Mouse (Mus musculus): ENCODE measurements at regions not wholly inside any gene's neighbourhood (a gene's known extent, or its start where the extent isn't known, plus 50 kb on each side); places are given as distances from the start of the nearest gene placed in this dataset.
"Not testable (repeated sequence)": the region's sequence is repeated elsewhere in the genome, so short reads cannot be mapped to it uniquely, and the experiment has no call there.

DNA sequence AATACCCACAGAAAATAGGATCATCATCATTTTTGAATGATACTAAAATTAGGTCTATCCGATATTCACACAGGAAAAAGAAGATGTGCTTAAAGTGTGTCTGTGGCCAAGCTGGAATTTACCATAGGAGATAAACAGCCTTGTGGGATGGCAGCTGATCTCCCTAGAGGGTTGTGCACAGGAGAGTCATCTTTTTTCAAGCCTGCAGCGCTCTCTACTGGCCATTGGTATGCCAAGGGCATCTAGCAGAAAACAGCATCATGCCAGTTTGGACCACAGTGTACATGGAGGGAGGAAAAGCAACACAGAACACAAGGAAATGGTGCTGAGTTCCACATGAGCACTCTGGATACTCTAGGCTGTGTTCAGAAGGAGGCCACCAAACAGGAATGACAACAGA lies 74.1 kb upstream of the Diaph3 start:
- DNase-seq (ENCODE audit: extremely low read depth, low read depth): peak; percentile 43

DNA sequence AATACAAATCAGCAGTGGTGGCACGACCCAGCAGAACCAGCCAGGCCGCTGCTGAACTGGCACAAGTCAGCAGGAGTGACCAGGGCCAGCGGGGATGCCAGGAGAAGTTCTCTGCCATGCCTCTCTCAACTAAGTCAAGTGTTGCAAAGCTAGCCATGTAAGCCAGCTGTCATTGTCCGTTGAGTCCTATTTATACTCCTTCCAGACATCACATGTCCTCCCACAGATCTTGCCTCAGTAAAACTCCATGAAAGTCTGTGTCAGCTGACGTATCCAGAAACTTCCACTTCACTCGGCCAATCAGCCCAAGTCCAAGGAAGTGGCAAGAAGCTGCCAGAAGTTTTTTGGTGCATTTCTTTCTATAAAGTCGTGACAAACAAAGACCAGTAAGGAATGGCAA lies 76.0 kb upstream of the Diaph3 start:
- DNase-seq (ENCODE audit: extremely low read depth, low read depth): no peak

DNA sequence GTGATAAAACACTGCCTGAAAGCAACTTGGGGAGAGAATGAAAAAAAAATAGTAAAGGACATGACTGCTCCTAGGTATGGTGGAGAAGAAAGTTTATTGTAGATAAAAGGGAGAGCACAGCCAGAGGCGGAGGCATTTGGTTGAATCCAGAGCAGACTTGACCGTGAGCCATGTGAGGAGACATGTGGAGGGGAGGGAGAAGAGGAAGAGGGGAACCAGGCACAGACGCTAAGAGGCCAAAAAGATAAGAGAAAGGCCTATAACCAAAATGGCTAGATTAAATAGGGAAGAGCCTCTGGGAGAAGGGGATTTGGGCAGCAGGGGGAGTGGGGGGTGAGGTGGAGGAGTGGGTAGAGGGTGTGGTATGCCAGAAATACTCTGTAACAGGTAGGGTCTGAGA lies 78.9 kb upstream of the Diaph3 start:
- DNase-seq (ENCODE audit: extremely low read depth, low read depth): peak; percentile 14

DNA sequence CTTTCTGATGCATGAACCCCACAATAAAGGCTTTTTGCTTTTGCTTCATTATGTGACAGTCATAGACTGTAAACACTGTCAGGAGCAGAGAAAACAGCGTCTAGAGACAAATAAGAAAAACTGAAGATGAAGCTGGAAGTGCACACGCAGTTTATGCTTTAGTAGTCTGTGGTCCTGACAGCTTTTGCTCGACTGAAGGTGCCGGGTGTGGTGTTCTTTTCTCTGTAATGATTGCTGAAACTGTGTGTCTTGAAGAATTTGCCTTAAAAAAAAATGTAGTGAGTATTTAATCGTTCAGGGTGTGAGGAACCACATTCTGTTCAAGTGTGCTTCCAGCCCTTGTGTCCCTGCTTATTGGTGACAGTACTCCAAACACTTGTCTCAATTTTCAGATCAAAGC lies 83.8 kb upstream of the Diaph3 start:
- no peak for DNase-seq (ENCODE audit: extremely low read depth, low read depth)

DNA sequence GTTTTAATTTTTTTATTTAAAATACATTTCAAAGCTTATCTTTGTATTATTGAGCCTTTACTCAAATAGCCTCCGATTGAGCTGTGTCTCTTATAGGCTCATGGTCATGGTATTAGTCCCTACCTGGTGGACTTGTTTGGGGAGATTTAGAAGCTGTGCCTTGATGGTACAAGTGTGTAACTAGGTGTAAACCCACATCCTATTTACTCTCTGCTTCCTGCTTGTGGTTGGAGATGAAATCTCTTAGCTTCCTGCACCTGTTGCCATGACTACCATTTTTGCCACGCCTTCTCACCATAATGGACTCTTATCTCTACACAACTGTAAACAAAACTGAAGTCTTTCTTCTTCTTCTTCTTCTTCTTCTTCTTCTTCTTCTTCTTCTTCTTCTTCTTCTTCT lies 108.2 kb upstream of the Diaph3 start:
- DNase-seq (ENCODE audit: extremely low read depth, low read depth): no peak

DNA sequence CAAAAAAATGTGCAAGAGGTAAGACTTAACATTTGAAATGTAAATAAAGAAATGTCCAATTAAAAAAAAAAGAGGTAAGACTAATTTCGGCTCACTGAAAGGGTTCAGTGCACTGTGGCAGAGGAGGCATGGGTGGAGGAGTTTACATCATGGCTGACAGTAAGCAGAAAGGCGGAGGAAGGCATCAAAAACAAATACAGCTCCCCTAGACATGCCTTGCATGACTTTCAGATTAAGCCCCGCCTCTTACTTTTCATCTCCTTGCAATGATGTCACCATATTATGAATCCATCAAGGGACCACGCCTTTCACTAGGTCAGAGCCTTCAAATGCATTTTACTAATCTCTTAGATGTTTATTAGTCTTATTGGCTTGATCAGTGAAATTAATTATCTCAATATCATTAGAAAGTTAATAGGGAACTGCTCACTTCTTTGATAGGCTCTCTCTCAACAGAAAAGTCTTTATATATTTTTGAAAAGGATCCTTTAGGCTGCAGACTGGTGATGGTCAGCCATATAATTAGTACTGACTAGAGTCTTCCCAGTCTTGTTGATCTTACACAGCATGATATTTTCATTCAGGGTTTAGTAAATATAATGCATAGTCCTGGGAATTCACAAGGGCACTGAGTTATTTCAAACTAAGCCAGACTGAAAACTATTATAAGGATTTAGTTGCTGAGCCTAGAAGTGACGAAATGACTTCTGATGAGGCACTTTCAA lies 114.6 kb upstream of the Diaph3 start:
- no peak for DNase-seq (ENCODE audit: extremely low read depth, low read depth)

DNA sequence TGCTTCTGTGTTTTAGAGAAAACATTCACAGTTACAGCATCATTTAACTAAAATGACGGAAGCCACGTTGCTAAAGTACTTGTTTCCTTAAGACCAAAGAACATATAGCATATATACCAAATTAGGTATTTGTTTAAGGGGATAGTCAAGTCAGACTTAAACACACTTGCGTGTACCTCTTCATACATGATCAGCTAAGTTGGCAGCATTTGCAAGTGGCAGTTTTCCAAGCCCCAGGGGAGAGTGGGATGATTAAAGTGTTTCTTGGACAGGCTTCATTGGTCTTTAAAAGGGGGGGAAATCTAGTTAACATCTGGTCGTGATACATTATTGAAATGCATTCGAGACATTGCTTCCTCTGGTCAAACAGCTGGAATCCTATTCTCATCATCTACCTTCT lies 120.7 kb upstream of the Diaph3 start:
- no peak for DNase-seq (ENCODE audit: extremely low read depth, low read depth)

DNA sequence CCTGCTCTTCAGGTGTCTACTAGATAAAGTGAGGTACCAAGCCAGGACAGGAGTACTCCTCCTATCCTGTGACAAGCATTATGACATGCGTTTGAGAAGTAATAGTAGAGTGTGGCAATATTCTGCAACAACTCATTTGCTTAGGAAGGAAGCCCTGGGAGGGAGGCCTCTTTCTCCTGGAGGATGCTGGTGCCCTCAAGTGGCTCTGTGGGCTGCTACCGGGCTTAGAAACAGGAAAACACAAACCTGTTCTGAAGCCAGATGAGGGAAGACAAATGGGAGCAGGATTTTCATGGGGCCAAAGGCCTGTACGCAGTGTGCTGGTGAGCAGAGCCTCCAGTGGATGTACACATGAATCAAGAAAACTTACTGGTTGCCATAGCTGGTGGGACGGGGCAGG lies 123.8 kb upstream of the Diaph3 start:
- DNase-seq (ENCODE audit: extremely low read depth, low read depth): no peak

DNA sequence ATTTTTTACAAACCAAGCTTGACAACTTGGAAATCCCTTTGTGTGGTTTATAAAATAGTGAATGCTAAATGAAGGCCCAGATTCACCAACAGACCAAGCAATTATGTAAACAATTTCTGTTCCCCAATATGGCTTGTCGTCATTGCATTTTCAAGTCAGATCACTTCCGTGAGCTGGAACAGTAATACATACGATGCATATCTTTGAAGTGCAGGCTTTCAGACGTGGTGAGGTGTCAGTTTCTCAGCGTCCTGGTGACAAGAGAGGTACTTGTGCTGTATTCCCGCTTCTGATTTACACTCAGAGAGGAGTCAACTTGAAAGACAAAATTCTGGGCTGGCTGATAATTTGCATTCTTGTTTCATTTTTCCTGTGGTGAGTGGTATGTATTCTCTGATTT lies 125.3 kb upstream of the Diaph3 start:
- no peak for DNase-seq (ENCODE audit: extremely low read depth, low read depth)

DNA sequence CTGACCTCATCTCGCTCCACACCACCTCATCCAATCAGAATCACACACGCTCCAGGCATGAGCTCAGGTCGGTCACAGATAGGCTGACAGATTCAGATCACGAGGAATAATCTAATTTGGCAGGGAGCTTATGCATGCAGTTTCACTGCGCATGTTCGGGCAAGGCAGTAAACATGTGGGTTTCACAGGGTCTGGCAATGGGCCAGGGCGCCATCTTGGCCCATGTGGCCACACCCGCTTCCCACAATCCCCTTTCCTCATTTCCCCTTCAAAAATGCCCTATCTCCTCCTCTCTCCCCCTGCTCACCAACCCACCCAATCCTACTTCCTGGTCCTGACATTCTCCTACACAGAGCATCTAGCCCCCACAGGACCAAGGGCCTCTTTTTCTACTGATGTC lies 127.2 kb upstream of the Tdrd3 start:
- not testable (repeated sequence) for DNase-seq (ENCODE audit: extremely low read depth, low read depth)

DNA sequence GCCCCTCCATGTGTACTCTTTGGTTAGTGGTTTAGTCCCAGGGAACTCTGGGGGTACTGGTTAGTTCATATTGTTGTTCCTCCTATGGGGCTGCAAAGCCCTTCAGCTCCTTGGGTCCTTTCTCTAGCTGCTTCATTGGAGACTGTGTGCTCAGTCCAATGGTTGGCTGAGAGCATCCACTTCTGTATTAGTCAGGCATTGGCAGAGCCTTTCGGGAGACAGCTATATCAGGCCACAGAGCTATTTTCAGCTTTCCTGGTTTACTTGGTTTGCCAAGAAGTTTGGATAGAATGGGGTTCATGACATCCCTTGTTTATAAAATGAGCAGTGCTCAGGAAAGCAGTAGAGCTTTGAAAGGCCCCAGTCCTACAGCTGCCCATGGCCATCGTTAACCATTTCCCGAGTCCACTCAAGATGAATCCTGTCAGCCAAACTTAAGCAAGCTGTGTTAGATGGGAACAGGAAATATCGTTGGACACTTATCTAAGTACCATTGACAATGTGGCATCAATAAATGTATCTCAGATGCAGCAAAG lies 126.7 kb upstream of the Tdrd3 start:
- DNase-seq (ENCODE audit: extremely low read depth, low read depth): no peak

DNA sequence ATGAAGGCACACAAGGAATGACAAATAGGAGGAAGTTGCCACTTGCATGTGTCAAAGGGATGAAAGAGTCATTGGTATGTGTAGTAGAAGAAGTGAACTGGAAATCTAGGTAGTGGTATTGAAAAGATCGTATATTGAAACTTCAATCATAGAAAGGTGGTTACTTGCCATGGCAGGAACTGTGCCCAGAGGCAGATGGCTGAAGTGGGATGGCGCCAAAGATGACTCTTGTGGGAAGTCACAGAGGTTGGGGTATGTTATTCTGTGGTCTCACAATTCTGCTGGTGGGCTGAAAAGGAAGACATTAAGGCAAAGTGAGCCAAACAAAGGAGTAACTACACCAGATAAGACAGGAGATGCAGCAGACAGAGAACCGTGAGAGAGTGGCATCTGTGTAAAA lies 121.2 kb upstream of the Tdrd3 start:
- no peak for DNase-seq (ENCODE audit: extremely low read depth, low read depth)

DNA sequence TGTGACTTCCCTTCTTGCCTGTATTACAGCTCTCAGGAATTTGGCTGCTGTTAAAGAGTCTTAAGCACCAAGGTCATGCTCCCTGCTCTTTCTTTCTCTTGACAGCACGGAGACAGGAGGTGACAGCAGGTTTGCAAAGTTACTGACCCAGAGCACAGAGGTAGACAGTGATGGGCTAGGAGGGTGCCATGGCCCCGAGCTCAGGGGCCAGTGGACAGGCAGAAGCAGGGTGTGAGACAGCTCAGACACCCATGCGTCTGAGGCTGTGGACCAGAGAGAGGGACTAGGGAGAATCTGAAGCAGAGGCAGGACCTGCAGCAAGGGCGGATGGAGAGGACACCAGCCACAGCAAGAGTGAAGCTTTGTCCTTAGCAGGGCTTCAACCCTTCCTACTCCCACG lies 119.3 kb upstream of the Tdrd3 start:
- no peak for DNase-seq (ENCODE audit: extremely low read depth, low read depth)

DNA sequence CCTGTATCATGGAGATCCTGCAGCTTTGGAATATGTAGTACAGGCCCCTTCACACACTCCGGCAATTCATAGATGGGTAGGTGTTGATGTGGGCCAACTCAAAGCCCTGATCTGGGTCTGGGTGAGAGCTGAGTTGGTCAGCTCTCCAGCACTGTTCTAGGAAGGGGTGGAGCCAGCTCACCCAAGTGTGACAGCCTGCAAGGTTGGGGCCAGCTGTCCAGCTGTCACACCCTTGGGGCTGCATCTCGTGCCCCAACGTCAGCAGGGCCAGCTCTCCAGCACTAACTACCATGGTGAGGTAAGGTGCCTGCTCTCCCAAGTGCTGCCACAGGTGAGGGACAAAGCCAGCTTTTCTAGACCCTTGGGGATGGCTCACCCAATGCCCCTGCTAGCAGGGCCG lies 115.6 kb upstream of the Tdrd3 start:
- no peak for DNase-seq (ENCODE audit: extremely low read depth, low read depth)

DNA sequence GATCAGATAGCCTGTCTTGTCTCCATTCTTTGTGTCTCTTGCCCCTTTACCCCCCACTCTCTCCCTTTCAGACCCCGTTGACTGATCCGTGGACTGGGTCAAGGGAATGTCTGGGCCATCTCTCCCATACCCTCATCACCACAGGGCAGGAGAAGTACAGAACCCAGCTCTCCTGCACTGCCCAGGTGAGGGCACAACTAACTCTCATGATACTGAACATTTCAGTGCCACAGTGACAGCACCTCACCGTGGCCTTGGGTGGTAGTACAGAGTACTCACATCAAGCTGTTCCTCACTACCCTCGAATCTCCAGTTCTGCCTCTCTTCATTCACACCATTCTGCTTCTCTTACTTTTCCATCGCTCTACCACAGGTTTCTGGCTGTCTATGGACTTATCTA lies 114.9 kb upstream of the Tdrd3 start:
- no peak for DNase-seq (ENCODE audit: extremely low read depth, low read depth)

DNA sequence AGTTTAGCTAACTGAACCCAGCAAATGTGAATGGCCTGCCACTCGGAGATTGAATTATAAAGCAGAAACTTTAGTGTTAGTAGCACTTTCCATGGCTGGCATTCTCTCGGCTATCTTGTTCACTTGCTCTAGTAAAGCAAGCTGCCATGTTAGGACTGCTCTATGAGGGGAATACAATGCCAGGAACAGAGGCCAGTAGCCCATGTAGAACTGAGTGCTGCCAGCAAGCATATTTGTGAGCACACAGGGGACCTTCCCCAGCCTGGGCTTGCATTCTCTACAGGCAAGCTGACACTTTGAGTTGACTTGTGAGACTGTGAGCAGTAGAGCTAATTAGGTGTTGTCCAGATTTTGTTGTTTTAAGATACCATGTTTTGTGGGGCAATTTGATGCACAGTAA lies 111.0 kb upstream of the Tdrd3 start:
- no peak for DNase-seq (ENCODE audit: extremely low read depth, low read depth)

DNA sequence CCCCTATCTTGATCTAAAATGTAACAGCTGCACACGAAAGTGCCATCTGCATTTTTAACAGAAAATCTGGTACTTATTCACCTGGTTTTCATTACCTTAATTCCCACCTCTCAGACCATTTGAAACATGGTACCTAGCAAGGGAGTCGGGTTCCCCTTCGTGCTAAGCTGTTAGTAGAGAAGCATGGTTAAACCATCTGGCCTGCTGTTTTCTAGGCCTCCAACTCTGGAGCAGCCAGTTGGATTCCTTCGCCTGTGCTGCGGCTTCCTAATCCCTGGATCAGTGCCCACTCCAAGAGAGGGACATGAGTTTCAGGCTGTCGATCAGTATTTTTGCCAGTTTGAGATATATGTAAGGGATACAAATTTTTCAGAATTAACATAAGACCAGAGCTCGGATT lies 110.4 kb upstream of the Tdrd3 start:
- DNase-seq (ENCODE audit: extremely low read depth, low read depth): no peak

DNA sequence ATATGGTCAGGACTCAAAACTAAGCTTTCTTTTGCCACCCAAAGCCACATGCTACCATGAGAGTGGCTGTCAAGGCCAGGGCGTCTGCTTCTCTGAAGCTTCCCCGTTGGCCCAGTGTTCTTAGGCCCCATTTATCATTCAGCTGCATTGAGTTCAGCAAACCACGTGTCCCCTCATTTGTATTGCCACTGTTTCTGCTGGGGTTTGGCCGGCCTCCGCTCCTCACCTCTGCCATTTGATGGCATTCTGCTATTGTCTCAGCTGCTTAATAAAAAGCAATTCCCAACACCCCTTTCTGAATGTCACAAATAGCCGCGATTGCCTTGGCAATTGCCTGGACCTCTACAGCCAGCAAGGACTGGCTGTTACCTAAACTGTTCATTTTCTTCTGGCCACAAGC lies 108.4 kb upstream of the Tdrd3 start:
- DNase-seq (ENCODE audit: extremely low read depth, low read depth): no peak

DNA sequence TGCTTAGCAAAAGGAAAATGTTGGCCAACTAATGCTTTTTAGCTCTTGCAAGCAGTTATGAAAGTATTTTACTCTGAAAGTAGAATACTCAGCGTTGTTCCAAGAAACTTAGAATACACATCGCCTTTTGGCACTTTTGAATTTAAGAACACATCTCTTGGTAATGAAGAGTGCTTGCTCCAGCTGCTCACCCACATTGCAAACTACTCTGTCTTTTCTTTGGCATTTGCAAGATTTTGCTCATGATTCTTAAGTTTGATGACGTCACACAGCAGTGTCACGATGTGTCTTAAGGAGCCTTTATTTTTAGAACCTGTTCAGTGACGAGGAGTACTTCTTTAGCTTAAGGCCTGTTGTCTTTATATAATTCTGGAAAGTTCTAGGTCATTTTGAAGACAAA lies 104.1 kb upstream of the Tdrd3 start:
- no peak for DNase-seq (ENCODE audit: extremely low read depth, low read depth)

DNA sequence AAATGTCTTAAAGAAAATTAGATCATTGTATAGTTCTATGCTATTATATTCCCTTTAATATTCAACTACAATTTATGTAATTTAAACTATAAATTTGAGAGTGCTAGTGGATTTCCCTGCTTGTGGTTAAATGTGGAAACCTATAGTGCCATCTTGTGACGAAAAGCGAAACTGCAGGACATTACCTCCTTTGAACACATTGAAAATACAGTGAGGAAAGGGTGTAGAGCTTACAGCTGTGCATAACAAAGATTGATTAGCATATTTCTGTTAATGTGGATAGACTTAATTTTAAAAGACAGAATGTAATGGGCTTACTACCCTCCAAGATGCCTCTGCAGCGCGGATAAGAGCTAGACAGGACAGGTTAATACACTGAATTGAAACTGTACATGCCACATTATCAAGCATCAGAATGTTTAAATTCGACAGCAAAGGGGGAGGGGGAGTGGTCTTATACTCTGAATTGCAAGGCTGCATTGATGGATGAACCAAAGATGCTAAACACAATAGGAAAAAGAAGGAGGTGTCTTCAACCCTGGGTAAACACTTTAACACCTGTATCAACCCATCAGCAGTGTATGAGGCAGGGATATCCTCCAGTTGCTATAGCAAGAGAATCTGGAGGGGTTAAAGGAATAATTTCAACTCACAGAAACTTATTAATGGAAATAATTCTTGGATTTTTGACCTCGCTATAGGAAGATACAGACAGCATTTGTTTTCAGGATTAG lies 101.3 kb upstream of the Tdrd3 start:
- DNase-seq (ENCODE audit: extremely low read depth, low read depth): peak; percentile 41

DNA sequence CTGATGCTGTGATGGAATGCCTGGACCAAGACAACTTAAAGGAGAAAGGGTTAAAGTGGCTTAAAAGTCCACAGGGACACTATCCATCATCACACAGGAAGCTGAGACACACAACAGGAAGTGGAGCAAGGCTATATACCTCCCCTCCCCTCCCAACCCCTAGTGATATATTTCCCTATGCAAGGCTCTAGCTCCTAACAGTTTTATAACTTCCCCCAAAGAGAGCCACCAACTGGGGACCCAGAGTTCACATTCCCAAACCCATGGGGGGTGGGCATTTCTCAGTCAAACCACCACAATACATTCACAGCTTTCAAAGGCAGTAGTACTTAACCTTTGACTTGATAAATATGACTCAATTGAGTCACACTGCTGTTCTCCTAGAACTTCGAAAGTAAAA lies 88.6 kb upstream of the Tdrd3 start:
- DNase-seq (ENCODE audit: extremely low read depth, low read depth): no peak

DNA sequence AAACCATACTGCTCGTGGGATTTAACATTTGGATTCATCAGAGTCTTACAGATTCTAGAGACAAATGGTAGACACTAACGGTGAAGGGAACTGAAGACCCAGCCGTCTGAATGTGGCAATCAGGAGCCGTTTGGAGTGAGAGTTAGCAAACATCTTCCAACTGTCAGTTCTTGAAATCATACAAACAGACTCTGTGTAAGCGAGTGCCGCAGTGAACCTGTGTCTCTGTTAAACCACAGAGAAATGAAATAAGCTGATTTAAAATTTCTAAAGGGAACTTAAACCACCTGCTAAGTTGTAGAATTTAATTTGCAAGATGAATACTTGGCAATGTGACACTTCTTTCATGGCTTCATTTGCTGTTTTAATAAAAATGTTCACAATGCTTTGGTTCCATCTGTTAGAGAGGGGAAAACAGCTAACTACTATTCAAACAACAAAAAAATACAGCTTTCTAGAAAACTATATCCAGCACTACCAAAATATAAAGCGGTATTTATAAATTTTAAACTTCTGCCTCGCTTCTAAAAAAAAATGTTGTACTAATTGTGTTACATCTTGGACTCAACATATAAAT lies 78.4 kb upstream of the Tdrd3 start:
- DNase-seq (ENCODE audit: extremely low read depth, low read depth): no peak

DNA sequence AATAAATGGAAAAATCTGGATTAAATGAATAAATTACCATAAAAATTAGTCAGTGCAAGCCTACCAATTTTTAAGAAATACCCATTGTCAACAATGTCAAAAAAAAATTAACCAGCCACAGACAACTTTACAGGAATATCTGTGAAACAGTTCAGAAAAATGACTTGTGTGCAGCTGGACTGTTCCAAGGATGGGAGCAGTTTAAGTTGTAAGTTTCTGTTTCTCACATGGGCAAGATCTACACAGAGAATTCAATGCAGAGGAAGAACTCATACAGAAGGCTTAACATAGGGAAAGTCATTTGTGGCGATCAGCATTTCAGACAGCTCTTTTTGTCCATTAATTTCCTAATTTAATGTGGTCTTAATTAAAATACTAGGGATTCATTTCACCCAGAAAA lies 71.9 kb upstream of the Tdrd3 start:
- DNase-seq (ENCODE audit: extremely low read depth, low read depth): no peak

Measured in MEL-GATA-1-ER (cell line).